Mouse (Mus musculus) layer of hippocampus, adult 9-10 months (tissue): ENCODE measurements around the gene Carmil1.
"Not testable (repeated sequence)": the region's sequence is repeated elsewhere in the genome, so short reads cannot be mapped to it uniquely, and the experiment has no call there.

Experiments used
- DNase-seq: peaks from one replicate; pipeline ENCODE4 v3.0.0; 2022; ENCODE audit warnings: low spot score

Carmil1 gene

GRCm38 (mm10) chr13:24152610-24153009 lies 128.0 kb downstream of the Carmil1 start:
- no peak for DNase-seq

DNA sequence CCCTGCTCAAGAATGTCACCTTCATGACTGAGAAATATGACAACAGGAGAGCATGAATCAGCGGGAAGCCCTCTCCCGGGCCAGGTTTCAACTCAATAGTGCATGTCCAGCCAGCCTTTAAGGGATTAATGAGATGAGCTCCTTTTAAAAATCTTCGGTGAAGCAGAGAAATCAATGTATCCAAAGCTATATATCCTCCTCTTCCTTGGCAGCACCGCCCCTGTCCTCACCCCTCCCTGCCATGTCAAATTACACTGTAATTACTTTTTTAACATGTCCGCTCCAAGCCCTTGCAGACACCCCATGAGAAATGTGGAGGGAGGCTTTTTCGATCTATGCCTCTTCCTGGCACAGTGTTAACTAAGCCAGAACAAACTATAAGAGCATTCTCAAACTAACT lies 129.3 kb downstream of the Carmil1 start:
- DNase-seq = no peak

DNA sequence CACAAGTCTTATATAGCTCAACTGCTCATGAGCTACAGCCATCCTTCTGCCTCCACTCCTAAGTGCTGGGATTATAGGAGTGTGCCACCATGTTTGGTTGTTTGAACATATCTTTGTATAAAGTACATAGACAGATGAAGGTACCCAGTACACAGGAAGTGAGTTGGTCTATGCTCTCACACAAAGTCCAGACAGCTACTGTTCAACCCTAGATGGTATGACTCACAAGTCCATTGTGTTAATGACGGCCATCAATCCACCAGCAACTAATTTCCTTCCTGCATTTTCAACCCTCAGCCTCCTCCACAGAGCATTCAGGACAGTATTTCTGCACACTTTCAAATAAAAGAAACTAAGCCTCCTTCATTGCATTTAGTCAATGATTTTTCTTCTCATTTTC lies 132.0 kb downstream of the Carmil1 start:
- DNase-seq = no peak

- DNase-seq = no peak
Observed at GRCm38 (mm10) chr13:24147006-24147405, 133.6 kb downstream of the Carmil1 start.

DNA sequence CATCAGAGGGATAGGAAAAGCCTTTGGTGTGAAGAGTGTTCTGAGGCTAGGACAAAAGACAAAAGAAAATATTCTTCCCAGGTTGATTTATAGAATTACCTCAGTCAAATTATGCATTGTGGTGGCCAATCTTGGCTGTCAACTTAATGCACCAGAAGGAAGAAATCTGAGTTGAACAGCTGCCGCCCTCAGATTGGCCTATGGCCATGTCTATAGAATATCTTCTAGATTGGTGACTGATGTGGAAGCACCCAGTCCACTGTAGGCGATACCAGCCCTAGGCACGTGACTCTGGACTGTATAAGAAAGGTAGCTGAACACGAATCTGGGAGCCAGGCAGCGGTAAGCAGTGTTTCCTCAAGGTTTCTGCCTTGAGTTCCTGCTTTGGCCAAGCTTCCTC lies 134.1 kb downstream of the Carmil1 start:
- no peak for DNase-seq

- no peak for DNase-seq
Observed at GRCm38 (mm10) chr13:24144858-24145257, 135.7 kb downstream of the Carmil1 start.

- DNase-seq = no peak
Observed at GRCm38 (mm10) chr13:24144141-24144540, 136.5 kb downstream of the Carmil1 start.

DNA sequence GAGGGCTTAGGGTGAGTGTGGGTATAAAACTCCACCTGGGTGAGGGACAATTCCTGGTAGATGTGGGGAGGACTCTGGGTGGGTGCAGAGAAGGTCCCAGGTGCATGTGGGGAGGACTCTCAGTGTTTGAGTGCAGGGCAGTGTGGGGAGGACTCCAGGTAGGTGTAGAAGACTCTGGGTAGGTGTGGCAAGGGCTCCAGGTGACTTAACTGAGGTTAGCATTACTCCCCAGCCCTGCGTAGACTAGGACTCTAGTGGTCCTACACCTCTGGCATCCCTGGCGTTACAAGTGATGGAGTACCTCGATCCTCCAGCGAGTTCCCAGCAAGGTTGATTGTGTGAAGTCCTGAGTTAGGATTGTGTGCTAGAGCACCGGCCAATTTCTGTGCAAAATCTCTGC lies 143.8 kb downstream of the Carmil1 start:
- DNase-seq = no peak

- no peak for DNase-seq
Observed at GRCm38 (mm10) chr13:24135282-24136230, 145.0 kb downstream of the Carmil1 start.

DNA sequence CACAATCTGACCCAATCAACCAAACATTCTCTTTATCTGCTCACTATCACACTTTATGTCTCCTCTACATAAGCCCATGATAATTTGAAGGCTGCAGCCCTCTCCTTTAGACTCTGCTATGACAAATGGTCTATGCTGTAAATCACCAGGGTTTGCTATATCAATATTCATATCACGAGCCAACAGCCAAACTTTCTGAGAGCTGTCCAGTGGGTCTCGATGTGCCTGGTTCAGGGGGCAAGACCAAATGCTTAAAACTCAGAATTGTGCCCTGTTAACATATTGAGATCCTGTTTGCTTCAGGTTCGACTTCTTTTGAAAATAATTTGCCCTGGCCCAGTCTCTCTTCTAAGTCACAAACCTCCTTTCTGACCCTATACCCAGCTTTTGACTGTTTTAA lies 147.7 kb downstream of the Carmil1 start:
- DNase-seq = no peak

DNA sequence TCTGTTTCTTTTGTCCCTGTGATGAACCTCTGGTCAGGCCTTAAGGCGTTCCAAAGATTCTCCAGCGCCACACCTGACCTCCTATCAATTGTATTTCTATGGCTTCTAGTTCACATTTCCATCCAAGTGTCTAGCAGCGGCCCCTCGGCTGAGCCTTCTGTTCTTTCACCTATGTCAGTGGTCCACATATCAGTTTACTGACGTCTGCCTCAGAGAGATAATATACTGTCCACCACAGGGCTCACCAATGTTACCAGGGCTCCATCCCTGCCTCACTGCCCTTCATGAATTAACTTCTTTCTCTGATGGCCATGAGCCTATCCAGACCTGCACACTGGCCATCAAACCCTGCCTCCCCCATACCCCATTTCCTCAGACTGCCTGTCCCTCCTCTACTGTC lies 149.3 kb downstream of the Carmil1 start:
- DNase-seq = no peak

DNA sequence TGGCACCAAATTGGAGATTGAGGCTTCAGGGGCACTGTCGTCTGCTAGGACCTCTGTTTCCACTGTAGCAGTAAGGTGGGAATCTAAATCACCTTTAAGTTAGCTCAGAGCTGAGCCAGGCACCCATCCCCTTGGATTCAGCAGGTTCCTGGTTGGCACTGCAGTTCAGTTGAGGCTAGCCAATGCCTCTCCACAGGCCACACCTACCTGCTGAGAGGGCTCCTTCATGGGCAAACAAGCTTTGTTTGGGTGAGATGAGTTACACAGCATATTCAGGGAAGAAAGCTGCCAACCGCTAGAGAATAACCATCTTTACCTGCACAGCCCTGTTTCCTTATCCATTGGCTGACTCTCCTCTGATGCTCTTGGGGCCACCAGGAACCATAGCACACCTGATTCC lies 149.9 kb downstream of the Carmil1 start:
- no peak for DNase-seq

- DNase-seq = no peak
Observed at GRCm38 (mm10) chr13:24128731-24129130, 151.9 kb downstream of the Carmil1 start.

- no peak for DNase-seq
Observed at GRCm38 (mm10) chr13:24125865-24126264, 154.7 kb downstream of the Carmil1 start.

GRCm38 (mm10) chr13:24117181-24117812 lies 163.3 kb downstream of the Carmil1 start:
- DNase-seq = no peak

DNA sequence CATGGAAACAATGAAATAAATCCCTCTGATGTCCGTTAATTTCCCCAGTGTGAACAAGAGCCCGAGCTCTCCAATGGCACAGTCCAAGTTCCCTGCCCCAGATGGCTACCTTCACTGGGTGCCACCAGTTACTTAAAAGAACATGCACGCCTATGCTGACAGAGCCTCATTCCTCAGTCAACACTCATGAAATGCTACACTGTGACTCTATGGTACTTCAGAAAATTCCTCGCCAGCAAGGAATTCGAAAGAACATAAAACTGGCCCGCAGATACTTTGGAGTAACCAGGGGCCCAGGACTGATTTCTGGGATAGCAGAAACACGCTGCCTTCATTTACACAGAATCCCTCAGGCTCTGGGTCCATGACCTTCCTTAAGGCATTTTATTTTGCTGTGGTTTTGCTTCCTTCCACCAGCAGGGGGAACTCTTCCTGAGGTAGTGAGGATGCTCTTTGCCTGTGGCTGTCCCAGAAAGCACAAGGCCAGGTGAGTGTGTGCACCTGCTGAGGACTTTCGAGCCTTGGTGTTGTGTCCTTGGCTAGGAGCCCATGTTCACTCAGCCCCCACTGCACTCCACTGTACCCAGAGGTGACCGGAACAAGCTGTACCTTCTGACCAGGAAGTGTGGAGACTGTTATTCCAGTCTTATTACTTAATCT lies 167.8 kb downstream of the Carmil1 start:
- DNase-seq = no peak

GRCm38 (mm10) chr13:24110329-24110728 lies 170.3 kb downstream of the Carmil1 start:
- no peak for DNase-seq

DNA sequence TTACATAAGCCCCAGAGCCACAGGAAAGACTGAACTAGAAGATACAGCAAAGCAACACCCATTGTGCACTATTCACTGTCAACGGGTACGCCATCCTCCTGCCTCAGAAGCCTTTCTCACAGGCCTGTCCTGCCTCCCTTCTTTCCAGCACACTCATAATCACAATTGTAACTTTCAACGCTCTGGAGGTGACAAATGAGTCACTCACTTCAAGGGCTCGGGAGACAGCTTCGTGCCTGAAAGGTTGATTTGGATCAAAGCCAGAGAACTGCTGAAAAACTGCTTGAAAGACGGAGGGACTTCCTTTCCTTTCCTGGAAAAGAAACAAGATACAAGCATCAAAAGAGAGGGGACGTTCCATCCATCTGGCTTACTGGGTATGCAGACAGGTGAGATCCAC lies 172.3 kb downstream of the Carmil1 start:
- DNase-seq = no peak

DNA sequence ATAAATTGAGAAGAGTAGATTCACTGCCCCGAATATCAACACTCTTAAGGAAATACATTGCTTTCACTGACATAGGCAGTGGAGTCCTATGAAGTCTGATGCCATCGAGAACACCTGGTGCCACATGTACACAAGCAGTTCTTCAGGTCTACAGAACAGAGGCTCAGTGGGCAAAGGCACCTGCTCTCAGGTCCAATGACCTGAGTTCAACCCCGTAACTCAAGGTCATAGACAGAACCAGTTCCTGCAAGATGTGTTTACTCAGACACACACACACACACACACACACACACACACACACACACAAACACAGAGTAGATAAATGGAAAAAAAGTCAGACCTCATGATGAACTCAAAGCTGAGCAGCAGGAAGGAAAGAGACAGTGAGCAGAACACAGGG lies 173.5 kb downstream of the Carmil1 start:
- no peak for DNase-seq

- no peak for DNase-seq
Observed at GRCm38 (mm10) chr13:24105838-24106237, 174.8 kb downstream of the Carmil1 start.

DNA sequence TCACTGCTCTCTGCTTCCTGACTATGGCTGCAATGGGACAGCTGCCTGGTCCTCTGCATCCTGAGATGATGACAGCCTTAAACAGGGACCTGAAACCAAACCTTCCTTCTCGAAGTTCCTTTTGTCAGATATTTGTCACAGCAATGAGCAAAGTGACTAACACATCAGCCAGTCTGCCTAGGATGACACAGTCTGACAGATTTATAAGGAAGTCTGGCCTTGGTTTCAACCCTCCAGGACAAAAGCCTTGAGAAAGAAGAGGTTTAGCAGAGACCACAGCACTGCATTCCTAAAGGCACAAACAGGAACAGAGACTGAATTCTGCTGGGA lies 175.3 kb downstream of the Carmil1 start:
- DNase-seq = no peak

GRCm38 (mm10) chr13:24104611-24105339 lies 175.8 kb downstream of the Carmil1 start:
- not testable (repeated sequence) for DNase-seq
